Mouse (Mus musculus) adrenal gland, postnatal 14 days (tissue): ENCODE measurements around the gene Gfer. TPM values are rescaled to one million over a fixed set of nuclear protein-coding genes. Genes with fewer than 3 reads are reported as not detected.
"Not testable (repeated sequence)": the region's sequence is repeated elsewhere in the genome, so short reads cannot be mapped to it uniquely, and the experiment has no call there.

Experiments
- DNase-seq: peaks from one replicate; pipeline ENCODE4 v3.0.0; 2021; ENCODE audit warnings: mixed read lengths
- total RNA-seq: library from RNA; stranded (reverse); gene quantifications from 2 replicates; pipeline ENCODE4 v1.2.3, GENCODE M21; 2021

Gfer gene
- total RNA-seq, 1 experiment from 2014 or later: 36.0 TPM

DNA sequence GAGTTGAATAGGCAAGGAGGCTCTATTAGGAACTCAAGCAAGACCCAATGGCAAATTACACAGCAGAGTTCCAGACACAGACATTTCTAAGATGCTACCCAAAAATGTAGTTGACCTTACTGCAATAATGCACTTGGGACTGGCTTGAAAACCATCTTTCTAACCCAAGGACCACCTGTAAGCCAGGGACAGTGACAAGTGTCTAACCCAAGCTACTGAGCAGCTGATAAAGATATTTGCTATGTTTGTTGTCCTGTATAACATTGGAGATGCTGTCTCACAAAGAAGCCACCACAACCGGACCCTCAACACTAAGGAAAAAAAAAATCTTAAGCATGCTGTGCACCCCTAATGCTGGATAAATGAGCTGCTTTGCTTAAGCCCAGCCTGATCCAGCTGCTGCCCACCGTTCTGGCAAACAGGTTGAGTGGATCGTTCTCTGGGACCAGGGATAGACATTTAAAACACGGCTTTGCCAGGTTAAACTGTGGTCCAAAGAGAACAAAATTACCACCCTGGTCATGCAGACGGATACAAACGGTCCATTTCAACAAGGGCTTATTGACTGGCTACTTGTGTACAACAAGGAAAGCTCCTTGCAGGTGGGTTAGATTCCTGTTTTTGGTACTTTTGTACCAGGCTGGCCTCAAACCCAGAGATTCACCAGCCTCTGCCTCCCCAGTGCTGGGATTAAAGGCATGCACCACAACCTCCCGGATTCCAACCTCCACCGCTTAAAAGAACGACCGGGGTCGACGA lies 27.3 kb upstream of the Gfer start:
- DNase-seq: no peak

- no peak for DNase-seq
Measured at GRCm38 (mm10) chr17:24722220-24722924, 26.4 kb upstream of the Gfer start.

DNA sequence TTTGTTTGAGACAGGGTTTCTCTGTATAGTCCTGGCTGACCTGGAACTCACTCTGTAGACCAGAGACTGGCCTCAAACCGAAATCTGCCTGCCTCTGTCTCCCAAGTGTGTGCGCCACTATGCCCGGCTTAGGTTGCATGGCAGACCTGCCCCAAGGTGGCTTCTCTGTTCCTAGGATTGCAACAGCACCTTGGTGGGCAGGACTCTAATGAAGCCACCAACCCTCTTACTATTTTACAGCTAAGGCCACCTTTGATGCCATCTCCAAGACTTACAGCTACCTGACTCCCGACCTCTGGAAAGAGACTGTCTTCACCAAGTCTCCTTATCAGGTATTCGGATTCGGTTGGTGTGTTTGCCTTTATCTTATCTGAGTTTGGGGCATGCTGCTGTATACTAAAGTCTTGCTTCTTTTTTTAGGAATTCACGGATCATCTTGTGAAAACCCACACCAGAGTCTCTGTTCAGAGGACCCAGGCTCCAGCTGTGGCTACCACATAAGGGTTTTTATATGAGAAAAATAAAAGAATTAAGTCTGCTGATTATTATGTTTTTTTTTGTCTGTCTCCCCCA lies 25.5 kb upstream of the Gfer start:
- DNase-seq: not testable (repeated sequence)

DNA sequence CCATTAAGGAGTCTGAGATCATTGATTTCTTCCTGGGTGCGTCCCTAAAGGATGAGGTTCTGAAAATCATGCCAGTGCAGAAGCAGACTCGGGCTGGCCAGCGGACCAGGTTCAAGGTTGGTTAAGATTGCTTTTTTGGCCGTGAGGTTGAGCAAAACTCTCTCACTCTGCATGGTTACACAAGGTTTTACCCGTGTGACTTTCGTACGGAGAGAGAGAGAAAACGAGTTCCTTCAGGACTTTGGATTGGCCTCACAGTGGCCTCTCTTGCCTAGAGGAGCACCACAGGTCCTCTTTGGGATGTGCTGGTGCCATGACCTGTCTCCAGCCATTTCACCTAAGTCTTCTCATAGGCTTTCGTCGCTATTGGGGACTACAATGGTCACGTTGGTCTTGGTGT lies 24.7 kb upstream of the Gfer start:
- DNase-seq: peak; percentile 57

GRCm38 (mm10) chr17:24719494-24720222 lies 23.7 kb upstream of the Gfer start:
- peak; percentile 99 for DNase-seq

DNA sequence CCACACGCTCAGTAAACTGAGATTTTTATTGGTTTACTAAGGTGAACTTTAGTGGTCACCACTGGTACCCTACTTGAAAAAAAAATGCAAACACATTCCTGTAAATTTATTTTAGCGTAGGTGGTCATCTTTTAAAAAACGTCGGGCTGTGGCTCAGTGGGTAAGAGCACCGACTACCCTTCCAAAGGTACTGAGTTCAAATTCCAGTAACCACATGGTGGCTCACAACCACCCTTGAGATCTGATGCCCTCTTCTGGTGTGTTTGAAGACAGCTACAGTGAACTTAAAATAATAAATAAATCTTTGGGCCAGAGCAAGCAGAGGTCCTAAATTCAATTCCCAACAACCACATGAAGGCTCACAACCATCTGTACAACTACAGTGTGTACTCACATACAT lies 23.0 kb upstream of the Gfer start:
- DNase-seq: not testable (repeated sequence)

GRCm38 (mm10) chr17:24717943-24718342 lies 22.0 kb upstream of the Gfer start, which contains the start of the genes Rnf151 and Rps2:
TSS of gene Rnf151 (minus strand) at chr17:24718063.
TSS of gene Rps2 (plus strand) at chr17:24718116.
- no peak for DNase-seq

DNA sequence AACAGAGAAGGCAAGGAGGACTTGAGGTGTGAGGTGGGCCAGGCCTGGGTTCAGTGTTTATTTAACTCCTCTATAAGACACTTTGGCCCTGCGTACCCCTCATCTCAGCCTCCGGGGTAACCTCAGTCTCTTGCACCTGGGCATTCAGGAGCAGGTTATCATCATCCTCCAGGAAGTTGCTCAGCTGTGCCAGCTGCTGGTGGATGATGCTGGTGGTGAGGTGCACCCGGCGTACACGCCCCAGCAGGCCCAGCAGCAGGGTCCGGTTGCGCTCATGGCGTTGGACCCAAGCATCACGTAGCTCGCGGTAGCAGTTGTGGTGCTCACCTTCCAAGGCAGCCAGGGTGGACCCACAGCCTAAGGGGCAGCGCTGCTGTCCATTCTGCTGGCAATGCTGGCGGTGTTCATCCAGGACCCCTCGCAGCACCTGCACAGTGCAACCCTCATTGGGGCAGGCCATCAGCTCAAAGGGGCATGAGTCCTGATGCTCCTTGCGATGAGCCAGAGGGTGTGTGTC lies 20.3 kb upstream of the Gfer start:
- DNase-seq: no peak

DNA sequence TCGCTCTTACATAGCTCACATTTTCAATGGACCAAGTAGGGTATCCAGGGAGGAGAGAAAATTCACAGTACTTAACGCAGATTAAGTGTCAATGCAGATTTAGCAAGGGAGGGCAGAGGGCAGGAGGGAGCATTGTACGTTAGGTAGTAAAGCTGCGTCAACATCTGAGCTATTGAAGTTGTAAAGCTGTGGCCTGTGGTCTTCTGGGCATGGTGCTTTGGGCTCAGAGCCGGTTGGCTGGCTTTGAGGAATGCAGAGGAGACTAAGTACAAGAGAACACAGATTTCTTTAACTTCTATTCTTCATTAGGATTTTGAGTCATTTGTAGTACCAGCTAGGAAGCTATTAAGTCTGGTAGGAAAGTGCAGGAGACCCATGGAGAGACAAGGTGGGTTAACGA lies 19.6 kb upstream of the Gfer start:
- DNase-seq: no peak

GRCm38 (mm10) chr17:24708646-24709045 lies 12.7 kb upstream of the Gfer start:
- no peak for DNase-seq

DNA sequence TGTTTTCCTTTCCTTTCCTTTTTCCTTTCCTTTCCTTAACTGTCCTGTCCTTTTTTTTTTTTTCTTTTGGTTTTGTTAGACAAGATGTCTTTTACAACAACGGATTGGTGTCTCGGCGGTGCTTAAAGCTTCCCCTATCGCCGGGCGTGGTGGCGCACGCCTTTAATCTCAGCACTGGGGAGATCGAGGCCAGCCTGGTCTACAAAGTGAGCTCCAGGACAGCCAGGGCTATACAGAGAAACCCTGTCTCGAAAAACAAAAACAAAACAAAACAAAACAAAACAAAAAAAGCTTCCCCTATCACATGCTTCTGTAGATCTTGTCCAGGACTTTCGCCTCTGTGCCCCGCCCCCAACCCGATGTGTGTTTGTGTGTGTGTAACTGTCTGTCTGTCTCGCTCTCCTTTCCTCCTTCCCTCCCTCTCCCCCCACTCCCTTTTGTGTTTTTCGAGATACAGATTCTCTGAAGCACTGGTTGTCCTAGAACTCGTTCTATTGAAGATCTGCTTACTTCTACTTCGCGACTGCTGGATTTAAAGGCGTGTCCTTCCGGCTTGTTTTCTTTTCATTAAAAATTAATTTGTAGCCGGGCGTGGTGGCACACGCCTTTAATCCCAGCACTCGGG lies 12.0 kb upstream of the Gfer start:
- DNase-seq: peak; percentile 38

GRCm38 (mm10) chr17:24706982-24707800 lies 11.2 kb upstream of the Gfer start, which contains the start of gene Tbl3:
TSS of gene Tbl3 (minus strand) at chr17:24707660.
- peak; percentile 96 for DNase-seq

- DNase-seq: no peak
Measured at GRCm38 (mm10) chr17:24705821-24706220, 9.9 kb upstream of the Gfer start.

DNA sequence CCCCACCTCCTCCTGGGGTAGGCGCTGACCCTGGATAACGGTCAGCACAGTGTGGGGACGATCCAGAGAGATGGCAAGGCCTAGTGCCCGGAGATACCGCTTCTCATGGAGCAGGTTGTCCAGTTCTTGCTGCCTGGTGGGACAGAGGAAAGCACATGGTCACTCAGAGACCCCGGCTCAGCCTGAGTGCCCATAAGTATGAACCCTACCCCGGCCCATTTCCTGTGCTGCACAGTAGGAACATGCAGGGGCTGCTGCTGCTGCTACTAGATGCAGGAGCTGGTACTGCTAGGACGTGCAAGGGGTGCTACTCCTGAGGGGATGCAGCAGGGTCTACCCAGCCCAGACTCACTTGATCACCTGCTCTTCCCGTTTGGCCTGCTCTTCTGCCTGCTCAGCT lies 5.3 kb upstream of the Gfer start:
- DNase-seq: no peak

DNA sequence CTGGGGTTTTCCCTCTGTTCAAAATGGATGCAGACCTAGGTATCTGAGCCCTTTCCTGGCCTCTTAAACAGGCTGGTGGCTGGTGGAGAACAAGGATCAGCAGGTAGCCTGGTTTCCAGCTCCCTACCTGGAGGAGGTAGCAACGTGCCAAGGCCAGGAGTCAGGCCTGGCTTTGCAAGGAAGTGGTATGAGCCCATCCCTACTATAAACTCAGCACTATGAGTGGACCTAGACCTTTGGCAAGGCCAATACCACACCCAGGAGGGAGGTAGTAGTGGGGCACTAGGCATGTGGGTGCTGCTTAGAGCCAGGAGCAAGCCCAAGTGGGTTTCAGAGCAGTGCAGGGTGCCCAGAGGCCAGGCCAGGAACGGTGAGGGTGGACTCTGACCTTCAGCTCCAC lies 3.5 kb upstream of the Gfer start:
- no peak for DNase-seq

DNA sequence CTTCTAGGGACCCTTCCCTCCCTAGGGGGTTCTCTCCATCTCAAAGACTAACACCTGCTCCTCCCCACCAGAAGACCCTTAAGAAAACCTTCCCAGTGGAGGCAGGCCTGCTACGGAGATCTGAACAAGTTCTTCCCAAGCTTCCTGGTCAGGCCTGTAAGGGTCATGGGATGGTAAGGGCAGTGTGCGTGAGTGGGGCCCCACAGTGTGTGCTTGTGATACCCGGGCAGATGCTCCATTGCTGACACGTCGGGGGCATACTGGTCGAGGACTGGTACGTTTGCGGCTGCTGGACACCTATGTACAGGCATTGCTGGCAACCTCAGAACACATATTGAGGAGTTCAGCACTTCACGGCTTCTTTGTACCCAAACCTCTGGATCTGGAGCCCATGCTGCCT lies 2.8 kb upstream of the Gfer start:
- no peak for DNase-seq

- no peak for DNase-seq
Measured at GRCm38 (mm10) chr17:24697985-24698384, 2.0 kb upstream of the Gfer start.

DNA sequence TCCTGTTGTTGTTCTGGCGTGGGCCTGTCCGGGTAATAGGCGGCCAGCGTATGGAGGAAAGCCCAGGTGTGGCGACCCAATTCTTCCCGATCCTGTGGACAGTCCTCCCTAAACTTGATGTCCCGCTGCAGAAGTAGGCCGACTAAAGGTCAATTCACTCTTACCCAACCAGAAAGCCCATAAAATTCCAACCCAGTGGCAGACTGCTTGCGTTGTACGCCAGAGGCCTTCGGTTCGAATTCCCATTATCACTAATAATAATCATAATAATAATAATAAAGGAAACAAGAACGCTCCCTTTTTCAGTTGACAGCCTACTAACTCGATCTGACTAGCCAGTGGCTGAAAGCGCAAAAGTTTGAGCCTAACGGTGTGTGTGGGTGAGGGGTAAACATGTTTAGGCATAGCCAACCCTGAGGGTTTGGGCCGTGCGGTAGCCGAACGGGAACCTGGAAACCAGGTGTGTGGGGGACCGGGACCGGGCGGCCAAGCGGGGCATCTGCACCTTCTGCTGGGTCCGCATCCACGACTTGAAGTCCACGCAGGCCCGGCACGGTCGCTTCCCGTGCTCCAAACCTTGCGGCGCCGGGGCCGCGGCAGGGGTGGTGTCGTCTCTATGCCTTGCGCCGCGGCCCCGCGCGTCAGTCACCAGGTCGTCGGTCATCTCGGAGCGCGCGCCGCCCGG lies 488 bp downstream of the Gfer start:
- DNase-seq: no peak

- no peak for DNase-seq
Measured at GRCm38 (mm10) chr17:24692385-24692784, 3.6 kb downstream of the Gfer start.
